ENCODE assay signal across 9 mouse cellular contexts in genomic region chr10:50763457-50764310, GRCm38 (mm10).
DNase-seq lines count a peak whose midpoint lies in the region; ATAC-seq and TF ChIP-seq lines count a peak whose summit lies in the region.
"Had no signal": no experiment of that assay in that cellular context is flagged by ENCODE, and none has a peak within 500 bp of the region (broad histone marks: within the 10 kb centered on the region; RNA-seq: fewer than 3 reads in every experiment).

No protein-coding gene starts in this region.

- H3K36me3 ChIP-seq in embryonic facial prominence, embryonic 11.5 days (replicated peaks; ENCODE audit: control insufficient read depth, insufficient read depth, low read depth, low read length): no peaks in the 10 kb centered on the region
- 0 out of 2 replicates have a peak, but pooled peaks cover 2% of the 10 kb centered on the region for H3K36me3 ChIP-seq in embryonic facial prominence, embryonic 10.5 days (replicated peaks)
- no peaks in the 10 kb centered on the region for H3K36me3 ChIP-seq in midbrain, embryonic 14.5 days (ENCODE audit: control insufficient read depth, insufficient read depth, low read length)
- H3K36me3 ChIP-seq in midbrain, embryonic 11.5 days (ENCODE audit: control insufficient read depth, insufficient read depth, low read length): no peaks in the 10 kb centered on the region
- no peaks in the 10 kb centered on the region for H3K36me3 ChIP-seq in limb, embryonic 11.5 days (ENCODE audit: control insufficient read depth, insufficient read depth, low read length)
- H3K36me3 ChIP-seq in small intestine, adult 2 months (ENCODE audit: control insufficient read depth, insufficient read depth, low read length): peaks cover 6% of the 10 kb centered on the region; the same call in 1 of the 2 replicates

- no peak for TF ChIP-seq CTCF in small intestine, adult 2 months (IDR thresholded peaks at IDR 0.05; ENCODE audit: extremely low read depth, insufficient read length, insufficient replicate concordance, low read depth, low read length)

- no peak overlapping the region for H3K4me3 ChIP-seq in embryonic facial prominence, embryonic 11.5 days (ENCODE audit: low read depth, low read length)
- H3K4me3 ChIP-seq in embryonic facial prominence, embryonic 10.5 days: no peak overlapping the region
- no peak overlapping the region for H3K4me3 ChIP-seq in midbrain, embryonic 14.5 days (replicated peaks; ENCODE audit: low read depth, low read length)
- no peak overlapping the region for H3K4me3 ChIP-seq in midbrain, embryonic 11.5 days (ENCODE audit: low read depth, low read length)
- H3K4me3 ChIP-seq in limb, embryonic 11.5 days (ENCODE audit: low read depth, low read length): no peak overlapping the region
- no peak overlapping the region for H3K4me3 ChIP-seq in small intestine, adult 2 months (ENCODE audit: low read depth, low read length)

- intact Hi-C loops in gastrocnemius, postnatal 36 days (cut with DNase I): no loop called here

- no peaks in the 10 kb centered on the region for H3K4me1 ChIP-seq in embryonic facial prominence, embryonic 11.5 days (ENCODE audit: control insufficient read depth, insufficient read depth, low read length)
- no peaks in the 10 kb centered on the region for H3K4me1 ChIP-seq in embryonic facial prominence, embryonic 10.5 days
- H3K4me1 ChIP-seq in midbrain, embryonic 14.5 days (ENCODE audit: control insufficient read depth, insufficient read depth, low read length): no peaks in the 10 kb centered on the region
- no peaks in the 10 kb centered on the region for H3K4me1 ChIP-seq in midbrain, embryonic 11.5 days (ENCODE audit: control insufficient read depth, insufficient read depth, low read length)
- no peaks in the 10 kb centered on the region for H3K4me1 ChIP-seq in limb, embryonic 11.5 days (ENCODE audit: control insufficient read depth, insufficient read depth, low read length)
- 0 out of 2 replicates have a peak, but pooled peaks cover 1% of the 10 kb centered on the region for H3K4me1 ChIP-seq in small intestine, adult 2 months (ENCODE audit: control insufficient read depth, insufficient read depth, insufficient read length, low read length)

- peak; percentile 7 for DNase-seq in embryonic facial prominence, embryonic 11.5 days (ENCODE audit: low spot score)
- no peak for DNase-seq in embryonic facial prominence, embryonic 10.5 days (ENCODE audit: low spot score)
- peak; percentile 46 for DNase-seq in midbrain, embryonic 14.5 days
- no peak for DNase-seq in midbrain, embryonic 11.5 days (ENCODE audit: low spot score, missing footprints)
- DNase-seq in limb, embryonic 11.5 days (ENCODE audit: low spot score): peak; percentile 62
- DNase-seq in gastrocnemius, postnatal 36 days: no peak
- DNase-seq in cerebellum, postnatal 25 days: no peak
- DNase-seq: lung, postnatal 4 days had no signal

- WGBS in embryonic facial prominence, embryonic 11.5 days: 65% methylated on average over 7 of the region's 7 CpGs
- 71% methylated on average over 7 of the region's 7 CpGs for WGBS in embryonic facial prominence, embryonic 10.5 days
- WGBS in midbrain, embryonic 14.5 days: 40% methylated on average over 7 of the region's 7 CpGs
- 73% methylated on average over 7 of the region's 7 CpGs for WGBS in midbrain, embryonic 11.5 days
- 28% methylated on average over 7 of the region's 7 CpGs for WGBS in limb, embryonic 11.5 days
- WGBS in small intestine, adult 2 months: 26% methylated on average over 7 of the region's 7 CpGs

- no peak for TF ChIP-seq POLR2A in small intestine, adult 2 months (IDR thresholded peaks at IDR 0.05; ENCODE audit: low read depth, low read length)

- no peaks in the 10 kb centered on the region for H3K9me3 ChIP-seq in embryonic facial prominence, embryonic 11.5 days (replicated peaks; ENCODE audit: control insufficient read depth, low read length)
- no peaks in the 10 kb centered on the region for H3K9me3 ChIP-seq in embryonic facial prominence, embryonic 10.5 days
- H3K9me3 ChIP-seq in midbrain, embryonic 14.5 days (ENCODE audit: control insufficient read depth, low read length): no peaks in the 10 kb centered on the region
- no peaks in the 10 kb centered on the region for H3K9me3 ChIP-seq in midbrain, embryonic 11.5 days (ENCODE audit: control insufficient read depth, low read length)
- no peaks in the 10 kb centered on the region for H3K9me3 ChIP-seq in limb, embryonic 11.5 days (ENCODE audit: control insufficient read depth, low read length)

- H3K27me3 ChIP-seq in embryonic facial prominence, embryonic 11.5 days (ENCODE audit: control insufficient read depth, insufficient read depth, low read length): no peaks in the 10 kb centered on the region
- H3K27me3 ChIP-seq in embryonic facial prominence, embryonic 10.5 days (replicated peaks; ENCODE audit: low read depth, poor library complexity, severe bottlenecking): no peaks in the 10 kb centered on the region
- H3K27me3 ChIP-seq in midbrain, embryonic 14.5 days (ENCODE audit: control insufficient read depth, insufficient read depth, low read length): no peaks in the 10 kb centered on the region
- H3K27me3 ChIP-seq in midbrain, embryonic 11.5 days (ENCODE audit: control insufficient read depth, insufficient read depth, low read length): no peaks in the 10 kb centered on the region
- peaks cover 10% of the 10 kb centered on the region; the same call in 1 of the 2 replicates for H3K27me3 ChIP-seq in limb, embryonic 11.5 days (ENCODE audit: control insufficient read depth, insufficient read depth, low read length)
- H3K27me3 ChIP-seq in small intestine, adult 2 months (ENCODE audit: control insufficient read depth, insufficient read depth, low read length): no peaks in the 10 kb centered on the region

- no peak for ATAC-seq in embryonic facial prominence, embryonic 11.5 days (replicated peaks; ENCODE audit: insufficient number of reproducible peaks, low FRiP score, low TSS enrichment, low read depth)
- ATAC-seq in midbrain, embryonic 14.5 days (ENCODE audit: low FRiP score, low TSS enrichment): peak; percentile 40; the same call in 1 of the 2 replicates
- ATAC-seq in midbrain, embryonic 11.5 days (ENCODE audit: low FRiP score): no peak
- peak; percentile 92 for ATAC-seq in limb, embryonic 11.5 days (ENCODE audit: insufficient number of reproducible peaks, low FRiP score, low TSS enrichment, low read depth)

- H3K9ac ChIP-seq in embryonic facial prominence, embryonic 11.5 days (replicated peaks; ENCODE audit: low read length): no peak overlapping the region
- H3K9ac ChIP-seq in midbrain, embryonic 14.5 days (replicated peaks; ENCODE audit: low read length): no peak overlapping the region
- H3K9ac ChIP-seq in midbrain, embryonic 11.5 days (ENCODE audit: low read length): no peak overlapping the region
- no peak overlapping the region for H3K9ac ChIP-seq in limb, embryonic 11.5 days (ENCODE audit: low read length)

- H3K27ac ChIP-seq in embryonic facial prominence, embryonic 11.5 days (replicated peaks; ENCODE audit: low read depth, low read length): no peak overlapping the region
- H3K27ac ChIP-seq in embryonic facial prominence, embryonic 10.5 days (replicated peaks): no peak overlapping the region
- no peak overlapping the region for H3K27ac ChIP-seq in midbrain, embryonic 14.5 days (replicated peaks; ENCODE audit: low read depth, low read length)
- no peak overlapping the region for H3K27ac ChIP-seq in midbrain, embryonic 11.5 days (ENCODE audit: low read depth, low read length)
- H3K27ac ChIP-seq in limb, embryonic 11.5 days (replicated peaks; ENCODE audit: low read depth, low read length): no peak overlapping the region
- peak overlapping the region; percentile 28; the same call in 1 of the 2 replicates for H3K27ac ChIP-seq in small intestine, adult 2 months (ENCODE audit: insufficient read depth, low read depth, low read length)

- H3K4me2 ChIP-seq in embryonic facial prominence, embryonic 11.5 days (ENCODE audit: low read depth, low read length): no peak overlapping the region
- no peak overlapping the region for H3K4me2 ChIP-seq in midbrain, embryonic 14.5 days (ENCODE audit: low read length)
- no peak overlapping the region for H3K4me2 ChIP-seq in midbrain, embryonic 11.5 days
- no peak overlapping the region for H3K4me2 ChIP-seq in limb, embryonic 11.5 days (ENCODE audit: low read depth, severe bottlenecking)

Comparison
In these comparisons a context has a peak if more than half of its experiments do, and no peak if none do; other contexts are left out.
1. ATAC-seq: peak in midbrain, embryonic 14.5 days (single experiment) and limb, embryonic 11.5 days (single experiment); none in embryonic facial prominence, embryonic 11.5 days (single experiment) and midbrain, embryonic 11.5 days (single experiment).
2. DNase-seq: peak in embryonic facial prominence, embryonic 11.5 days (single experiment), midbrain, embryonic 14.5 days (single experiment) and limb, embryonic 11.5 days (single experiment); none in embryonic facial prominence, embryonic 10.5 days (single experiment), midbrain, embryonic 11.5 days (single experiment), gastrocnemius, postnatal 36 days (0 of 2) and cerebellum, postnatal 25 days (0 of 2).